In the genomic region with DNA sequence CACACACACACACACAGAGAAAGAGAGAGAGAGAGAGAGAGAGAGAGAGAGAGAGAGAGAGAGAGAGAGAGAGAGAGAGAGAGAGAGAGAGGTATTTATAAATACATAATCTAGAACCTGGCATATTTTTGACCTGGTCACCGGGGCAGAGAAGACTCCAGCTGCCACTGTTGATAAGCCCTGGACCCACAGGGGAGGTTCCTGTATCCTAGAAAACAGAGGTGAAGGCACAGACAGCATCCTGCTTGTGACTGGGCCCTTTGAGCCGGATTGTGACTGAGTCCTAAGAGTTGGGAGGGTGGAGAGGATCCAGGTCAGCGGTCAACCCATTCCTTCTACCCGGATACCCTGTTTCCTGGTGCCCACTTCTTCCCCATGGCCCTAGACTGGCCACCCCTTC, we compare ENCODE assay signal across 28 mouse cellular contexts. TPM values are rescaled to one million over a fixed set of nuclear protein-coding genes. Genes with fewer than 3 reads are reported as not detected.
DNase-seq lines count a peak whose midpoint lies in the region; ATAC-seq and TF ChIP-seq lines count a peak whose summit lies in the region.
"Had no signal": no experiment of that assay in that cellular context is flagged by ENCODE, and none has a peak within 500 bp of the region (broad histone marks: within the 10 kb centered on the region; RNA-seq: fewer than 3 reads in every experiment).

No protein-coding gene starts in this region.

- H3K27me3 ChIP-seq in erythroblast, embryonic 14.5 days (ENCODE audit: control insufficient read depth): no peaks in the 10 kb centered on the region
- H3K27me3 ChIP-seq in liver, embryonic 13.5 days: no peaks in the 10 kb centered on the region
- H3K27me3 ChIP-seq: hindbrain, embryonic 12.5 days; lung, embryonic 15.5 days; midbrain, embryonic 15.5 days; neural tube, embryonic 15.5 days had no signal

- peak; percentile 38 for DNase-seq in liver, embryonic 13.5 days
- DNase-seq in lung, postnatal 14 days: no peak
- no peak for DNase-seq in gastrocnemius, adult 2 months
- DNase-seq: adrenal gland, adult 2 months; adrenal gland, postnatal 36 days; B cell, adult 2 months; cerebellum, adult 2 months; cerebellum, postnatal 14 days; gastrocnemius, postnatal 10 days; heart, postnatal 36 days; kidney, postnatal 25 days; left cerebral cortex, postnatal 4 days; lung, postnatal 4 days; right cerebral cortex, postnatal 25 days; thymus, adult 18-20 months; thymus, postnatal 25 days had no signal

- H3K4me1 ChIP-seq in bone marrow, adult 2 months (ENCODE audit: control insufficient read depth, insufficient read depth, low read length): peaks cover 2% of the 10 kb centered on the region; the same call in 1 of the 2 replicates
- peaks cover 36% of the 10 kb centered on the region for H3K4me1 ChIP-seq in erythroblast, embryonic 14.5 days (ENCODE audit: control insufficient read depth)
- peaks cover 56% of the 10 kb centered on the region for H3K4me1 ChIP-seq in liver, embryonic 13.5 days (replicated peaks)

- peaks cover 45% of the 10 kb centered on the region for H3K36me3 ChIP-seq in erythroblast, embryonic 14.5 days (ENCODE audit: control insufficient read depth)
- peaks cover 36% of the 10 kb centered on the region for H3K36me3 ChIP-seq in liver, embryonic 13.5 days

- peak overlapping the region; percentile 42 for H3K9ac ChIP-seq in liver, embryonic 13.5 days
- H3K9ac ChIP-seq: hindbrain, embryonic 12.5 days; lung, embryonic 15.5 days; midbrain, embryonic 15.5 days; neural tube, embryonic 15.5 days had no signal

- intact Hi-C loops in gastrocnemius, adult 2 months (cut with DNase I): no loop called here

- no peaks in the 10 kb centered on the region for H3K9me3 ChIP-seq in erythroblast, embryonic 14.5 days (ENCODE audit: control insufficient read depth, low read length)
- no peaks in the 10 kb centered on the region for H3K9me3 ChIP-seq in liver, embryonic 13.5 days (replicated peaks)
- H3K9me3 ChIP-seq: hindbrain, embryonic 12.5 days; lung, embryonic 15.5 days; midbrain, embryonic 15.5 days; neural tube, embryonic 15.5 days had no signal

- peak overlapping the region; percentile 48 for H3K4me2 ChIP-seq in liver, embryonic 13.5 days
- H3K4me2 ChIP-seq: heart, embryonic 11.5 days; hindbrain, embryonic 12.5 days; lung, embryonic 15.5 days; midbrain, embryonic 15.5 days; neural tube, embryonic 15.5 days had no signal

- TF ChIP-seq POLR2A in bone marrow, adult 2 months (IDR thresholded peaks at IDR 0.05; ENCODE audit: borderline replicate concordance, control insufficient read depth, low read depth, low read length): no peak

- TF ChIP-seq CTCF in bone marrow, adult 2 months (IDR thresholded peaks at IDR 0.05; ENCODE audit: control insufficient read depth, insufficient read depth, low read length): no peak
- no peak for TF ChIP-seq CTCF in gastrocnemius, adult 2 months (IDR thresholded peaks at IDR 0.05)

- WGBS in bone marrow, adult 2 months: 43% methylated on average over 4 of the region's 4 CpGs
- WGBS in liver, embryonic 13.5 days (ENCODE audit: insufficient replicate concordance): 38% methylated on average over 4 of the region's 4 CpGs

- peak overlapping the region; percentile 5; the same call in 1 of the 2 replicates for H3K27ac ChIP-seq in bone marrow, adult 2 months (ENCODE audit: control insufficient read depth, insufficient read depth, low read depth, low read length, poor library complexity)
- peak overlapping the region; percentile 86 for H3K27ac ChIP-seq in liver, embryonic 13.5 days
- no peak overlapping the region for H3K27ac ChIP-seq in gastrocnemius, adult 2 months
- H3K27ac ChIP-seq: hindbrain, embryonic 12.5 days; lung, embryonic 15.5 days; midbrain, embryonic 15.5 days; neural tube, embryonic 15.5 days had no signal

- no peak overlapping the region for H3K4me3 ChIP-seq in bone marrow, adult 2 months (replicated peaks; ENCODE audit: control insufficient read depth, low read depth, low read length)
- H3K4me3 ChIP-seq in erythroblast, embryonic 14.5 days (replicated peaks): peak overlapping the region; percentile 6
- no peak overlapping the region; the same call in 1 of the 2 replicates for H3K4me3 ChIP-seq in liver, embryonic 13.5 days (replicated peaks)
- no peak overlapping the region for H3K4me3 ChIP-seq in gastrocnemius, adult 2 months
- H3K4me3 ChIP-seq: hindbrain, embryonic 12.5 days; lung, embryonic 15.5 days; midbrain, embryonic 15.5 days; neural tube, embryonic 15.5 days had no signal

- peak; percentile 81 for ATAC-seq in liver, embryonic 13.5 days (ENCODE audit: low read depth)
- ATAC-seq in megakaryocyte progenitor cell, adult 5-6 weeks (replicated peaks; ENCODE audit: poor library complexity): peak; percentile 19; the same call in 1 of the 2 replicates
- no peak for ATAC-seq in granulocyte monocyte progenitor cell, adult 5-6 weeks (replicated peaks; ENCODE audit: poor library complexity, severe bottlenecking)
- ATAC-seq: activated CD4-positive, CD25-positive, alpha-beta regulatory T cell, adult 4 months; forebrain, embryonic 16.5 days; intestine, postnatal 0 days; midbrain, embryonic 15.5 days had no signal

RNA-seq across cellular contexts. Expression of gene Fam167b, which starts 10.5 kb away (rescaled TPM):
- 9.0 TPM in 2 replicates for polyA plus RNA-seq in bone marrow, adult 2 months (2011; ENCODE audit: insufficient read depth, insufficient read length, low replicate concordance, missing spikeins)
- 0.15 TPM in 1 of 2 replicates, not detected in the other for polyA plus RNA-seq in erythroblast, embryonic 14.5 days (2012)
- polyA plus RNA-seq in liver, embryonic 13.5 days (2015; fragmentation: Nextera tagmentation; extraction: Ambion mirVana): 6.6 and 6.9 TPM in 2 replicates
- total RNA-seq in megakaryocyte progenitor cell, adult 5-6 weeks (2015): not detected in 2 replicates
- total RNA-seq in megakaryocyte progenitor cell, adult 5-6 weeks (2017): not detected in 2 replicates
- not detected in 2 replicates for total RNA-seq in granulocyte monocyte progenitor cell, adult 5-6 weeks (2014; fragmentation: Nextera tagmentation)
- total RNA-seq in granulocyte monocyte progenitor cell, adult 5-6 weeks (2017): not detected in 2 replicates
- not detected for total RNA-seq in gastrocnemius, adult 2 months (2021)
- total RNA-seq: left cerebral cortex, postnatal 4 days had no signal
- polyA plus RNA-seq: neural tube, embryonic 15.5 days had no signal

RNA-seq across cellular contexts. Expression of gene Eif3i, which starts 11.6 kb away (rescaled TPM):
- 105 and 123 TPM in 2 replicates for polyA plus RNA-seq in bone marrow, adult 2 months (2011; ENCODE audit: insufficient read depth, insufficient read length, low replicate concordance, missing spikeins)
- polyA plus RNA-seq in erythroblast, embryonic 14.5 days (2012): 14.4 and 16.7 TPM in 2 replicates
- 211 and 222 TPM in 2 replicates for polyA plus RNA-seq in liver, embryonic 13.5 days (2015; fragmentation: Nextera tagmentation; extraction: Ambion mirVana)
- 405 and 434 TPM in 2 replicates for total RNA-seq in megakaryocyte progenitor cell, adult 5-6 weeks (2015)
- total RNA-seq in megakaryocyte progenitor cell, adult 5-6 weeks (2017): 298 and 336 TPM in 2 replicates
- total RNA-seq in granulocyte monocyte progenitor cell, adult 5-6 weeks (2014; fragmentation: Nextera tagmentation): 335 and 353 TPM in 2 replicates
- 257 and 296 TPM in 2 replicates for total RNA-seq in granulocyte monocyte progenitor cell, adult 5-6 weeks (2017)
- total RNA-seq in gastrocnemius, adult 2 months (2021): 100 to 1,000 TPM; 134 to 137 TPM

RNA-seq across cellular contexts. Expression of gene Tmem234, which starts 11.6 kb away (rescaled TPM):
- polyA plus RNA-seq in bone marrow, adult 2 months (2011; ENCODE audit: insufficient read depth, insufficient read length, low replicate concordance, missing spikeins): 71.2 and 118 TPM in 2 replicates
- polyA plus RNA-seq in erythroblast, embryonic 14.5 days (2012): 53.2 and 58.6 TPM in 2 replicates
- polyA plus RNA-seq in liver, embryonic 13.5 days (2015; fragmentation: Nextera tagmentation; extraction: Ambion mirVana): 142 and 153 TPM in 2 replicates
- total RNA-seq in megakaryocyte progenitor cell, adult 5-6 weeks (2015): 97.2 and 104 TPM in 2 replicates
- total RNA-seq in megakaryocyte progenitor cell, adult 5-6 weeks (2017): 100 and 123 TPM in 2 replicates
- total RNA-seq in granulocyte monocyte progenitor cell, adult 5-6 weeks (2014; fragmentation: Nextera tagmentation): 68.9 and 102 TPM in 2 replicates
- total RNA-seq in granulocyte monocyte progenitor cell, adult 5-6 weeks (2017): 73.9 and 74.9 TPM in 2 replicates
- total RNA-seq in gastrocnemius, adult 2 months (2021): 10 to 100 TPM; 29.8 to 31.9 TPM

RNA-seq across cellular contexts. Expression of gene Lck, which starts 15.4 kb away (rescaled TPM):
- polyA plus RNA-seq in bone marrow, adult 2 months (2011; ENCODE audit: insufficient read depth, insufficient read length, low replicate concordance, missing spikeins): 10.2 and 17.8 TPM in 2 replicates
- 3.0 and 3.1 TPM in 2 replicates for polyA plus RNA-seq in erythroblast, embryonic 14.5 days (2012)
- 3.5 and 3.8 TPM in 2 replicates for polyA plus RNA-seq in liver, embryonic 13.5 days (2015; fragmentation: Nextera tagmentation; extraction: Ambion mirVana)
- 1.2 and 2.7 TPM in 2 replicates for total RNA-seq in megakaryocyte progenitor cell, adult 5-6 weeks (2015)
- total RNA-seq in megakaryocyte progenitor cell, adult 5-6 weeks (2017): 3.5 and 4.4 TPM in 2 replicates
- total RNA-seq in granulocyte monocyte progenitor cell, adult 5-6 weeks (2014; fragmentation: Nextera tagmentation): 0.15 and 5.8 TPM in 2 replicates
- total RNA-seq in granulocyte monocyte progenitor cell, adult 5-6 weeks (2017): 2.5 and 4.8 TPM in 2 replicates
- not detected for total RNA-seq in gastrocnemius, adult 2 months (2021)

RNA-seq across cellular contexts. Expression of gene Dcdc2b, which starts 25.2 kb away (rescaled TPM):
- 3.5 and 12.6 TPM in 2 replicates for polyA plus RNA-seq in bone marrow, adult 2 months (2011; ENCODE audit: insufficient read depth, insufficient read length, low replicate concordance, missing spikeins)
- not detected in 2 replicates for polyA plus RNA-seq in erythroblast, embryonic 14.5 days (2012)
- 0.31 and 0.51 TPM in 2 replicates for polyA plus RNA-seq in liver, embryonic 13.5 days (2015; fragmentation: Nextera tagmentation; extraction: Ambion mirVana)
- total RNA-seq in megakaryocyte progenitor cell, adult 5-6 weeks (2015): 1.3 TPM in 1 of 2 replicates, not detected in the other
- total RNA-seq in megakaryocyte progenitor cell, adult 5-6 weeks (2017): 0.81 TPM in 1 of 2 replicates, not detected in the other
- 1.1 and 4.0 TPM in 2 replicates for total RNA-seq in granulocyte monocyte progenitor cell, adult 5-6 weeks (2014; fragmentation: Nextera tagmentation)
- not detected in 2 replicates for total RNA-seq in granulocyte monocyte progenitor cell, adult 5-6 weeks (2017)
- total RNA-seq in gastrocnemius, adult 2 months (2021): 1 to 10 TPM in 1 of 2 experiments, under 1 TPM in 1; 0.77 to 3.1 TPM
